Mouse (Mus musculus) heart, embryonic 16.5 days (tissue): ENCODE results near the gene Lrfn1. TPM values are rescaled to one million over a fixed set of nuclear protein-coding genes. Genes with fewer than 3 reads are reported as not detected.
A peak's percentile ranks its signal among the peaks of the same experiment; 100 is the strongest.

Experiments
- ATAC-seq: fragments of 200-750 bp; cut with Nextera tagmentation; replicated peaks from 2 replicates; pipeline ENCODE4 v1.8.0; 2017; ENCODE audit warnings: moderate number of reproducible peaks; ENCODE audit not compliant: insufficient read depth, low FRiP score; ENCODE audit errors: extremely low read depth
- H3K27ac ChIP-seq: fragments of 300-500 bp; sonication (generic); 2 replicates; pipeline ENCODE4 v1.5.1; 2014; ENCODE audit warnings: mild to moderate bottlenecking, low read length, control low read depth, moderate library complexity
- H3K27me3 ChIP-seq: fragments of 300-500 bp; sonication (generic); 2 replicates; pipeline ENCODE4 v1.6.1; 2014; ENCODE audit warnings: low read length, mixed read lengths; ENCODE audit not compliant: control insufficient read depth, insufficient read depth
- H3K36me3 ChIP-seq: fragments of 300-500 bp; sonication (generic); 2 replicates; pipeline ENCODE4 v1.6.1; 2014; ENCODE audit not compliant: control insufficient read depth, insufficient read depth
- H3K4me1 ChIP-seq: fragments of 300-500 bp; sonication (generic); 2 replicates; pipeline ENCODE4 v1.6.1; 2014; ENCODE audit warnings: low read length, mixed read lengths; ENCODE audit not compliant: control insufficient read depth, insufficient read depth
- H3K4me2 ChIP-seq: fragments of 300-500 bp; sonication (generic); 2 replicates; pipeline ENCODE4 v1.6.1; 2014; ENCODE audit warnings: low read depth, mild to moderate bottlenecking, control low read depth, low read length
- H3K4me3 ChIP-seq: fragments of 300-500 bp; sonication (generic); 2 replicates; pipeline ENCODE4 v1.5.1; 2014; ENCODE audit warnings: mild to moderate bottlenecking, control low read depth, low read length
- H3K9ac ChIP-seq: fragments of 300-500 bp; sonication (generic); 2 replicates; pipeline ENCODE4 v1.6.1; 2014; ENCODE audit warnings: low read length, control low read depth
- H3K9me3 ChIP-seq: fragments of 300-500 bp; sonication (generic); replicated peaks from 2 replicates; pipeline ENCODE4 v1.6.1; 2016; ENCODE audit warnings: low read length; ENCODE audit not compliant: control insufficient read depth
- whole genome bisulfite sequencing: fragments of 180-500 bp; shearing (Covaris S2); extraction: QIAGEN DNeasy Blood & Tissue Kit; methylation state at CpG from one replicate; pipeline ENCODE4 v1.1.7; 2014; 5-methylcytosine and 5-hydroxymethylcytosine counted together
- polyA plus RNA-seq: library from polyadenylated mRNA; unstranded; fragments of >200 nt; fragmentation: Nextera tagmentation; extraction: Ambion mirVana; gene quantifications from 2 replicates; pipeline ENCODE4 v1.2.1, GENCODE M21; 2015

Lrfn1 gene
- polyA plus RNA-seq, 1 experiment from 2014 or later = 0.80 TPM

GRCm38 (mm10) chr7:28432252-28432651, 19.5 kb upstream of the Lrfn1 start:
- peak overlapping the region; percentile 83 for H3K27ac ChIP-seq

GRCm38 (mm10) chr7:28435660-28436259, 16.0 kb upstream of the Lrfn1 start:
- Histone ChIP-seq H3K9ac (peak overlapping the region; percentile 98), H3K27me3 (no peaks in the 10 kb centered on the region), H3K27ac (peak overlapping the region; percentile 50), H3K4me3 (peak overlapping the region; percentile 92), H3K36me3 (no peaks in the 10 kb centered on the region), H3K4me1 (peaks cover 42% of the 10 kb centered on the region), H3K4me2 (peak overlapping the region; percentile 89), H3K9me3 (no peaks in the 10 kb centered on the region)
- peak; percentile 5; the same call in 1 of the 2 replicates for ATAC-seq
- WGBS = 0% methylated on average over 16 of the region's 70 CpGs

More at GRCm38 (mm10) chr7:28432252-28432651, 19.5 kb upstream of the Lrfn1 start:
- Histone ChIP-seq H3K36me3 (no peaks in the 10 kb centered on the region), H3K9ac (0 out of 2 replicates have a peak overlapping the region, but pooled peaks have one; percentile 5), H3K9me3 (no peaks in the 10 kb centered on the region), H3K4me1 (peaks cover 53% of the 10 kb centered on the region), H3K4me3 (no peak overlapping the region), H3K4me2 (peak overlapping the region; percentile 24; the same call in 1 of the 2 replicates), H3K27me3 (no peaks in the 10 kb centered on the region)
- WGBS = 62% methylated on average over 2 of the region's 2 CpGs
- ATAC-seq = no peak

- Histone ChIP-seq H3K9ac (peak overlapping the region; percentile 98), H3K4me3 (peak overlapping the region; percentile 92), H3K4me1 (peaks cover 36% of the 10 kb centered on the region), H3K27ac (peak overlapping the region; percentile 80), H3K36me3 (no peaks in the 10 kb centered on the region), H3K27me3 (no peaks in the 10 kb centered on the region), H3K4me2 (peak overlapping the region; percentile 89), H3K9me3 (no peaks in the 10 kb centered on the region)
- ATAC-seq = peak; percentile 98
- WGBS = under 1% methylated on average over 59 of the region's 64 CpGs
These were observed 15.4 kb upstream of the Lrfn1 start for GRCm38 (mm10) chr7:28436271-28436904.

GRCm38 (mm10) chr7:28436932-28437570, 14.7 kb upstream of the Lrfn1 start, which contains the start of gene Gmfg:
Gene Gmfg (plus strand): TSS chr7:28437447.
- peak within 1 kb of the TSS; percentile 80 for H3K9ac ChIP-seq
- H3K27ac ChIP-seq = peak within 1 kb of the TSS; percentile 80
- peak within 1 kb of the TSS; percentile 89 for H3K4me2 ChIP-seq
- peaks cover 33% of the 10 kb centered on the region for H3K4me1 ChIP-seq
- peak within 1 kb of the TSS; percentile 92 for H3K4me3 ChIP-seq
- H3K36me3 ChIP-seq = no peaks in the 10 kb centered on the region
- H3K9me3 ChIP-seq = no peaks in the 10 kb centered on the region
- peak; percentile 14 for ATAC-seq
- 2% methylated on average over 16 of the region's 16 CpGs for WGBS
- no peaks in the 10 kb centered on the region for H3K27me3 ChIP-seq

- Histone ChIP-seq H3K9me3 (no peaks in the 10 kb centered on the region), H3K4me3 (no peak overlapping the region), H3K36me3 (no peaks in the 10 kb centered on the region), H3K9ac (no peak overlapping the region), H3K4me2 (no peak overlapping the region), H3K27me3 (no peaks in the 10 kb centered on the region), H3K4me1 (peaks cover 24% of the 10 kb centered on the region), H3K27ac (no peak overlapping the region)
- no peak for ATAC-seq
These were observed 13.8 kb upstream of the Lrfn1 start for GRCm38 (mm10) chr7:28437964-28438363.

GRCm38 (mm10) chr7:28438771-28439170, 13.0 kb upstream of the Lrfn1 start:
- no peak overlapping the region for H3K4me3 ChIP-seq
- no peak overlapping the region for H3K9ac ChIP-seq
- H3K27ac ChIP-seq = no peak overlapping the region
- WGBS = 66% methylated on average over 2 of the region's 2 CpGs
- no peaks in the 10 kb centered on the region for H3K9me3 ChIP-seq
- H3K27me3 ChIP-seq = no peaks in the 10 kb centered on the region
- no peaks in the 10 kb centered on the region for H3K36me3 ChIP-seq
- ATAC-seq = no peak
- peaks cover 17% of the 10 kb centered on the region for H3K4me1 ChIP-seq
- H3K4me2 ChIP-seq = no peak overlapping the region

- H3K27me3 ChIP-seq = 0 out of 2 replicates have a peak, but pooled peaks cover under 1% of the 10 kb centered on the region
- H3K36me3 ChIP-seq = no peaks in the 10 kb centered on the region
- H3K4me3 ChIP-seq = peak overlapping the region; percentile 34
- WGBS = 48% methylated on average over 2 of the region's 2 CpGs
- no peak for ATAC-seq
- no peaks in the 10 kb centered on the region for H3K4me1 ChIP-seq
- peak overlapping the region; percentile 2; the same call in 1 of the 2 replicates for H3K4me2 ChIP-seq
- peak overlapping the region; percentile 48; the same call in 1 of the 2 replicates for H3K27ac ChIP-seq
- H3K9ac ChIP-seq = peak overlapping the region; percentile 26; the same call in 1 of the 2 replicates
- H3K9me3 ChIP-seq = no peaks in the 10 kb centered on the region
These were observed 11.0 kb upstream of the Lrfn1 start for GRCm38 (mm10) chr7:28440739-28441138.

- H3K9me3 ChIP-seq = no peaks in the 10 kb centered on the region
These were observed 9.8 kb upstream of the Lrfn1 start for GRCm38 (mm10) chr7:28441776-28442485.

More at GRCm38 (mm10) chr7:28441776-28442485, 9.8 kb upstream of the Lrfn1 start:
- Histone ChIP-seq H3K27me3 (0 out of 2 replicates have a peak, but pooled peaks cover 3% of the 10 kb centered on the region), H3K9ac (no peak overlapping the region), H3K36me3 (no peaks in the 10 kb centered on the region), H3K4me3 (no peak overlapping the region), H3K4me1 (no peaks in the 10 kb centered on the region), H3K4me2 (peak overlapping the region; percentile 15; the same call in 1 of the 2 replicates), H3K27ac (peak overlapping the region; percentile 26)
- 75% methylated on average over 13 of the region's 14 CpGs for WGBS
- ATAC-seq = no peak
